Mouse (Mus musculus): ENCODE measurements around the gene Stac3.

Stac3 gene

GRCm38 (mm10) chr10:127527481-127527880 lies 26.0 kb downstream of the Stac3 start:
- CTCF ChIA-PET, result interaction anchor here (0.6 to 21.9 kb wide), 22 partner anchors 9 to 817 kb away, joined by 3 to 811 read pairs (median 4); partner anchors contain the start of genes Ndufa4l2 (in 2 of the 4), Lrp1 (in 1 of the 4) and Shmt2 (in 1 of the 4)

GRCm38 (mm10) chr10:127530945-127531344 lies 29.5 kb downstream of the Stac3 start:
- POLR2A ChIA-PET, result interaction anchor here (0.6 to 21.5 kb wide), 12 partner anchors 8 to 275 kb away, joined by 3 to 470 read pairs (median 4); partner anchors contain the start of genes Shmt2 (in 3 of the 4) and Ndufa4l2 (in 1 of the 4)

More at GRCm38 (mm10) chr10:127527481-127527880, 26.0 kb downstream of the Stac3 start:
- POLR2A ChIA-PET, result interaction anchor here (0.6 to 21.5 kb wide), 12 partner anchors 9 to 139 kb away, joined by 3 to 470 read pairs (median 6); partner anchors contain the start of genes Ndufa4l2 (in 2 of the 4), Nemp1 (in 1 of the 4) and Shmt2 (in 1 of the 4)

GRCm38 (mm10) chr10:127531548-127531947 lies 30.1 kb downstream of the Stac3 start:
- ChIA-PET POLR2A (interaction anchor here (0.6 to 21.5 kb wide), 11 partner anchors 9 to 900 kb away, joined by 3 to 470 read pairs (median 4); partner anchors contain the start of genes Shmt2 (in 3 of the 4) and Ndufa4l2 (in 1 of the 4)), CTCF (interaction anchor here in 3 of 4 experiments (0.6 to 21.9 kb wide), 7 partner anchors 18 to 25 kb away, joined by 3 to 811 read pairs (median 8); partner anchors contain the start of genes Ndufa4l2 (in 2 of the 3) and Shmt2 (in 1 of the 3))

More at GRCm38 (mm10) chr10:127530945-127531344, 29.5 kb downstream of the Stac3 start:
- CTCF ChIA-PET, result interaction anchor here in 3 of 4 experiments (0.6 to 21.9 kb wide), 7 partner anchors 17 to 513 kb away, joined by 6 to 811 read pairs (median 8); partner anchors contain the start of genes Ndufa4l2 (in 2 of the 3) and Shmt2 (in 1 of the 3)

GRCm38 (mm10) chr10:127534036-127534928 lies 32.8 kb downstream of the Stac3 start, which contains the start of gene Nxph4:
Gene Nxph4, minus strand, starts transcription at chr10:127534559.
- ChIA-PET POLR2A (interaction anchor here in 3 of 4 experiments (0.5 to 21.5 kb wide), 5 partner anchors 13 to 185 kb away, joined by 3 to 470 read pairs (median 4); partner anchors contain the start of genes Shmt2 (in 2 of the 3) and Ndufa4l2 (in 1 of the 3)), CTCF (interaction anchor here (0.6 to 21.9 kb wide), 13 partner anchors 8 to 185 kb away, joined by 3 to 811 read pairs (median 5); partner anchors contain the start of genes Ndufa4l2 (in 3 of the 4) and Shmt2 (in 1 of the 4))

- POLR2A ChIA-PET, result interaction anchor here in 3 of 4 experiments (0.5 to 21.5 kb wide), 7 partner anchors 8 to 186 kb away, joined by 3 to 470 read pairs (median 31); partner anchors contain the start of genes Ndufa4l2 (in 2 of the 3) and Shmt2 (in 2 of the 3)
These were observed 33.5 kb downstream of the Stac3 start for GRCm38 (mm10) chr10:127534929-127535384.

GRCm38 (mm10) chr10:127536586-127537314 lies 35.3 kb downstream of the Stac3 start:
- CTCF ChIA-PET, result interaction anchor here (0.5 to 21.9 kb wide), 106 partner anchors 8 to 1225 kb away, joined by 3 to 811 read pairs (median 4); partner anchors contain the start of genes Ndufa4l2 (in 4 of the 4), Shmt2 (in 3 of the 4), Stac3 (in 3 of the 4) and Lrp1 (in 2 of the 4)
- POLR2A ChIA-PET, result interaction anchor here (0.6 to 21.5 kb wide), 48 partner anchors 9 to 1143 kb away, joined by 3 to 470 read pairs (median 5); partner anchors contain the start of genes Shmt2 (in 4 of the 4), Ndufa4l2 (in 3 of the 4), Lrp1 (in 2 of the 4) and Atp5b (in 1 of the 4)

More at GRCm38 (mm10) chr10:127534929-127535384, 33.5 kb downstream of the Stac3 start:
- CTCF ChIA-PET, result interaction anchor here (0.6 to 21.9 kb wide), 13 partner anchors 8 to 185 kb away, joined by 3 to 811 read pairs (median 17); partner anchors contain the start of genes Ndufa4l2 (in 4 of the 4), Shmt2 (in 1 of the 4) and Stat6 (in 1 of the 4)

- POLR2A ChIA-PET, result interaction anchor here (0.6 to 21.5 kb wide), 31 partner anchors 11 to 732 kb away, joined by 3 to 470 read pairs (median 6); partner anchors contain the start of genes Shmt2 (in 4 of the 4), Ndufa4l2 (in 3 of the 4), Lrp1 (in 1 of the 4) and Stat2 (in 1 of the 4)
- CTCF ChIA-PET, result interaction anchor here (0.5 to 21.9 kb wide), 104 partner anchors 8 to 1099 kb away, joined by 3 to 811 read pairs (median 4); partner anchors contain the start of genes Ndufa4l2 (in 4 of the 4), Lrp1 (in 2 of the 4), Shmt2 (in 2 of the 4) and Stac3 (in 2 of the 4)
These were observed 36.5 kb downstream of the Stac3 start for GRCm38 (mm10) chr10:127537854-127538583.

GRCm38 (mm10) chr10:127541510-127541909 lies 40.0 kb downstream of the Stac3 start:
- POLR2A ChIA-PET, result interaction anchor here in 3 of 4 experiments (0.8 to 1.4 kb wide), 3 partner anchors 12 to 19 kb away, joined by 3 to 5 read pairs (median 3); no protein-coding TSS in a partner anchor

GRCm38 (mm10) chr10:127542084-127542483 lies 40.6 kb downstream of the Stac3 start:
- POLR2A ChIA-PET, result interaction anchor here in 2 of 4 experiments (0.9 to 1.4 kb wide), 2 partner anchors 12 to 13 kb away, joined by 3 read pairs; no protein-coding TSS in a partner anchor
- CTCF ChIA-PET, result interaction anchor here in 3 of 4 experiments (0.5 to 2.5 kb wide), 6 partner anchors 7 to 466 kb away, joined by 3 to 7 read pairs (median 3); no protein-coding TSS in a partner anchor

More at GRCm38 (mm10) chr10:127541510-127541909, 40.0 kb downstream of the Stac3 start:
- CTCF ChIA-PET, result interaction anchor here in 2 of 4 experiments (0.9 to 2.5 kb wide), 6 partner anchors 28 to 467 kb away, joined by 3 to 7 read pairs (median 4); no protein-coding TSS in a partner anchor

- ChIA-PET POLR2A (interaction anchor here in 1 of 4 experiments (1.4 kb wide), 1 partner anchor 14 kb away, joined by 3 read pairs; no protein-coding TSS in a partner anchor), CTCF (interaction anchor here in 3 of 4 experiments (0.5 to 3.8 kb wide), 6 partner anchors 8 to 465 kb away, joined by 3 to 22 read pairs (median 3); partner anchors contain the start of gene Ndufa4l2 (in 1 of the 3))
These were observed 41.2 kb downstream of the Stac3 start for GRCm38 (mm10) chr10:127542720-127543119.

GRCm38 (mm10) chr10:127543916-127544315 lies 42.4 kb downstream of the Stac3 start:
- ChIA-PET POLR2A (interaction anchor here in 2 of 4 experiments (0.6 to 1.3 kb wide), 5 partner anchors 11 to 220 kb away, joined by 3 to 5 read pairs (median 4); partner anchors contain the start of gene Shmt2 (in 1 of the 2)), CTCF (interaction anchor here in 3 of 4 experiments (0.5 to 4.1 kb wide), 7 partner anchors 9 to 699 kb away, joined by 3 to 23 read pairs (median 4); partner anchors contain the start of gene Ndufa4l2 (in 1 of the 3))

GRCm38 (mm10) chr10:127544375-127544774 lies 42.9 kb downstream of the Stac3 start:
- POLR2A ChIA-PET, result interaction anchor here in 1 of 4 experiments (1.3 kb wide), 2 partner anchors 11 to 13 kb away, joined by 3 to 4 read pairs; no protein-coding TSS in a partner anchor
- CTCF ChIA-PET, result interaction anchor here in 3 of 4 experiments (0.7 to 4.1 kb wide), 4 partner anchors 8 to 32 kb away, joined by 3 to 23 read pairs (median 14); partner anchors contain the start of gene Ndufa4l2 (in 1 of the 3)

- ChIA-PET CTCF (interaction anchor here (0.8 to 4.1 kb wide), 7 partner anchors 9 to 37 kb away, joined by 3 to 23 read pairs (median 4); partner anchors contain the start of gene Ndufa4l2 (in 1 of the 4)), POLR2A (interaction anchor here in 2 of 4 experiments (0.6 to 1.7 kb wide), 4 partner anchors 10 to 34 kb away, joined by 4 to 13 read pairs (median 4); partner anchors contain the start of gene Ndufa4l2 (in 1 of the 2))
These were observed 45.0 kb downstream of the Stac3 start for GRCm38 (mm10) chr10:127546505-127546904.

- ChIA-PET POLR2A (interaction anchor here in 2 of 4 experiments (0.7 to 1.7 kb wide), 4 partner anchors 10 to 39 kb away, joined by 3 read pairs; no protein-coding TSS in a partner anchor), CTCF (interaction anchor here in 2 of 4 experiments (1.1 to 2.0 kb wide), 5 partner anchors 9 to 39 kb away, joined by 3 to 11 read pairs (median 5); no protein-coding TSS in a partner anchor)
These were observed 46.8 kb downstream of the Stac3 start for GRCm38 (mm10) chr10:127548236-127548635.

Data from embryonic stem cell, embryonic (primary cell).